Mouse (Mus musculus) embryonic fibroblast, embryonic 13.5 days (primary cell): ENCODE data around the gene Camk1d.

Experiments used
- CTCF ChIP-seq: IDR thresholded peaks from 2 replicates; pipeline ENCODE4 v1.5.1; 2011; ENCODE audit warnings: mild to moderate bottlenecking, control low read depth, low read length, moderate library complexity, borderline replicate concordance; ENCODE audit not compliant: insufficient read depth
- POLR2A ChIP-seq: IDR thresholded peaks from 2 replicates; pipeline ENCODE4 v1.6.1; 2011; ENCODE audit warnings: low read depth, mild to moderate bottlenecking, control low read depth, low read length, moderate library complexity

- no peak for TF ChIP-seq POLR2A
- TF ChIP-seq CTCF, result no peak
These were observed 129.8 kb downstream of the Camk1d start for GRCm38 (mm10) chr2:5584318-5585027.
